Mouse (Mus musculus) kidney, adult 2 months (tissue): ENCODE measurements at regions not wholly inside any gene's neighbourhood (a gene's known extent, or its start where the extent isn't known, plus 50 kb on each side); places are given as distances from the start of the nearest gene placed in this dataset.

ENCODE experiments used
- CTCF ChIP-seq: fragments of 200-500 bp; conservative IDR thresholded peaks from 2 replicates; pipeline ENCODE4 v1.5.1; 2011; ENCODE audit warnings: low read depth, mild to moderate bottlenecking, control low read depth, low read length, moderate library complexity, mixed read lengths; ENCODE audit not compliant: insufficient read depth, insufficient read length
- POLR2A ChIP-seq: fragments of 200-500 bp; IDR thresholded peaks from one replicate; pipeline ENCODE4 v1.6.1; 2011; ENCODE audit warnings: low read depth, low read length, control low read depth

DNA sequence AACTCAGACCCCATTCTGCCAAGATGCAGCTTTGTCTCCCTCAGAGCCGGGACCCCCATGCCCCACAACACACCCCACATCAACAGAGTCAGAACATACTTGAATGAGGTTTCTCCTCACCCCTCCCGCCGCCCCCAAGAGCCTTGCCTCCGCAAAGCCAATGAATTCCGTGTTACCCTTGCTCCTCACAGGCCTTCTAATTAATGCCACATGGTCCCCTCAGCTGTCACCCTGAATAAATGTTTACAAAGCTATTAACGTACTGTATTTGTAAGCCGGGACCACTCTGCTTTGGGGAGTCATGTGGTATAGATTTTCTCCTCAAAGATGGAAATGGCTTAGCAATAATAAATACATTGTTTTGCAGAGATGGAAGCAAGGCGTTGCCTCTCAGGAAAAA lies 140.5 kb upstream of the Tbx3 start:
- TF ChIP-seq CTCF (no peak), POLR2A (no peak)
